Mouse (Mus musculus) cerebellum, adult 2 months (tissue): ENCODE measurements at regions not wholly inside any gene's neighbourhood (a gene's known extent, or its start where the extent isn't known, plus 50 kb on each side); places are given as distances from the start of the nearest gene placed in this dataset.
A peak's percentile ranks its signal among the peaks of the same experiment; 100 is the strongest.

ENCODE experiments used
- DNase-seq, 2 experiments: peaks; one replicate each; pipeline ENCODE4 v3.0.0; 2021
- H3K27ac ChIP-seq: fragments of 200-500 bp; 2 replicates; pipeline ENCODE4 v1.5.1; 2012; ENCODE audit warnings: low read length, control low read depth, inconsistent platforms; ENCODE audit not compliant: insufficient read depth
- H3K27me3 ChIP-seq: fragments of 200-500 bp; 2 replicates; pipeline ENCODE4 v1.6.1; 2012; ENCODE audit warnings: inconsistent platforms, mild to moderate bottlenecking, low read length, moderate library complexity; ENCODE audit not compliant: control insufficient read depth, insufficient read depth
- H3K4me1 ChIP-seq: fragments of 200-500 bp; 2 replicates; pipeline ENCODE4 v1.6.1; 2011; ENCODE audit warnings: low read length; ENCODE audit not compliant: control insufficient read depth, insufficient read depth
- H3K4me3 ChIP-seq: fragments of 200-500 bp; replicated peaks from 2 replicates; pipeline ENCODE3; 2011; ENCODE audit warnings: mild to moderate bottlenecking, low read depth, low read length, control low read depth; ENCODE audit not compliant: insufficient read depth
- CTCF ChIP-seq: fragments of 200-500 bp; IDR thresholded peaks from 2 replicates; pipeline ENCODE4 v1.5.1; 2011; ENCODE audit warnings: low read depth, mild to moderate bottlenecking, control low read depth, low read length, moderate library complexity, borderline replicate concordance; ENCODE audit not compliant: insufficient read depth
- POLR2A ChIP-seq: fragments of 200-500 bp; IDR thresholded peaks from 2 replicates; pipeline ENCODE4 v1.6.1; 2011; ENCODE audit warnings: low read length, control low read depth, borderline replicate concordance; ENCODE audit not compliant: insufficient read depth
- WGBS: fragments of 180-500 bp; shearing (Covaris S2); methylation state at CpG from one replicate; pipeline ENCODE4 v1.1.7; 2018; 5-methylcytosine and 5-hydroxymethylcytosine counted together

DNA sequence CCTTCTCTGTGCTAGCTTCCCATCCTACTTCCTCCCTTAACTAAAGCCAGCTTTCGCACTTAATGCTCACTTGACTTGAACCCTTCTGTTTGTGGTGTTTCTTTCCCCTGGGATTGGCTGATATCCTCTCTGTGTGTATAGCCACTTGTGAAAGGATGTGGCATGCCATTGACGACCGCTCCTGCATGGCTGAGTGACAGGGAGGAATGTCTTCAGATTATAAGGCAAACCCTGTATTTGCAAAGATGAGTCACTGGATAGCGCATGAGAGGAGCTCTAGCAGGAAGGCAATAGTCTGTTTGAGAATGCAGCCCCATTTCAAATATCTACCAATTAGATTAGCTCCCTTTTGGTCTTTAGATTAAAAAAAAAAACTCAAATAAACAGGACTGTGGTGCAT lies 243.3 kb downstream of the Igsf11 start:
- 87% methylated on average over 4 of the region's 4 CpGs for whole genome bisulfite sequencing
- no peaks in the 10 kb centered on the region for H3K27me3 ChIP-seq
- TF ChIP-seq POLR2A: no peak
- no peak for TF ChIP-seq CTCF

DNA sequence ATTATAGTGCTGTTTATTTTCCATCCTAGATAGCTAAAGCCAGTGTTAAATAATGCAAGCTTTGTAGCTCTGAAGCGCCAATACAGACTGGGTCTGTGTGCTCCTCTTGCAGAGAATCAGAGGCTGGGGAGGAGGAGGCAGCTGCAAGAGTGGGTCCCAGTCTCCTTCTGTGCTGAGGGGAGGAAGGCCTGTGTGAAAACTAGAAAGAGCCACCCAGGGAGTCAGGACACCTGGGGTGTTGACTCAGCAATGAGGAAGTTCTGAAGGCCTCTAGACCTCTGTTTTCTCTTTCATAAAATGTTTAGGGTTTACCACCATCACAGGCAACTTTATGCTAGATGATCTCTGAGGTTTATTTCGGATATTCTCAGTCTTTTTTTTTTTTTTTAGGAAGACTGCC lies 254.7 kb downstream of the Igsf11 start:
- no peak for DNase-seq
- Histone ChIP-seq H3K27ac (no peak overlapping the region), H3K27me3 (no peaks in the 10 kb centered on the region), H3K4me1 (no peaks in the 10 kb centered on the region), H3K4me3 (no peak overlapping the region)
- TF ChIP-seq POLR2A (no peak), CTCF (no peak)
- WGBS: 80% methylated on average over 2 of the region's 2 CpGs

More for the DNA sequence above, 243.3 kb downstream of the Igsf11 start:
- Histone ChIP-seq H3K27ac (no peak overlapping the region), H3K4me3 (no peak overlapping the region), H3K4me1 (peaks cover 3% of the 10 kb centered on the region; the same call in 1 of the 2 replicates)
- no peak for DNase-seq

- H3K27ac ChIP-seq: no peak overlapping the region
- H3K4me3 ChIP-seq: no peak overlapping the region
- no peaks in the 10 kb centered on the region for H3K27me3 ChIP-seq
- H3K4me1 ChIP-seq: no peaks in the 10 kb centered on the region
- WGBS: 64% methylated on average over 9 of the region's 9 CpGs
- no peak for DNase-seq
- TF ChIP-seq CTCF (no peak), POLR2A (no peak)
Measured at GRCm38 (mm10) chr16:39151325-39152318, 259.2 kb downstream of the Igsf11 start.

- Histone ChIP-seq H3K4me3 (no peak overlapping the region), H3K4me1 (no peaks in the 10 kb centered on the region), H3K27ac (no peak overlapping the region), H3K27me3 (no peaks in the 10 kb centered on the region)
- TF ChIP-seq CTCF (no peak), POLR2A (no peak)
- no peak for DNase-seq
- WGBS: 61% methylated on average over 3 of the region's 3 CpGs
Measured at GRCm38 (mm10) chr16:39158893-39159292, 266.4 kb downstream of the Igsf11 start.

DNA sequence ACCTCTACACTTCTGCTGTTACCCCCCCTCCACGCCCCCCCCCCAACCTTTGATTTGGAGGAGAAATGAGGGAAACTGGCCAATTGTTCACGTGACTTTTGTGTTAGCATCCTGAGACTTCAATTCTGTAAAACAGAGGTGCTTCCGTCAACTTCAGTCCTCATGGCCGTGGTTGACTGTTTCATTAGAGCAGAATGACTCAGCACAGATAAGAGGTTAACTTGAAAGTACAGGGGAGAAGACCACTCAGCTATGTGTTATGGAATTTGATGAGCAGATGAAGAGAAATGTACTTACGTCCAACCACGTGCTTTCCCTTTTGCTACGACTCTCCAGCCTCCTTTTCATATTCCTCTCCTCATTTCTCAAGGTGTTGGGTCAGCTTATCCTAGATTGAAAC lies 267.3 kb downstream of the Igsf11 start:
- H3K4me3 ChIP-seq: no peak overlapping the region
- TF ChIP-seq CTCF (no peak), POLR2A (no peak)
- no peaks in the 10 kb centered on the region for H3K4me1 ChIP-seq
- DNase-seq: no peak
- WGBS: 81% methylated on average over 7 of the region's 7 CpGs
- no peak overlapping the region for H3K27ac ChIP-seq
- no peaks in the 10 kb centered on the region for H3K27me3 ChIP-seq

DNA sequence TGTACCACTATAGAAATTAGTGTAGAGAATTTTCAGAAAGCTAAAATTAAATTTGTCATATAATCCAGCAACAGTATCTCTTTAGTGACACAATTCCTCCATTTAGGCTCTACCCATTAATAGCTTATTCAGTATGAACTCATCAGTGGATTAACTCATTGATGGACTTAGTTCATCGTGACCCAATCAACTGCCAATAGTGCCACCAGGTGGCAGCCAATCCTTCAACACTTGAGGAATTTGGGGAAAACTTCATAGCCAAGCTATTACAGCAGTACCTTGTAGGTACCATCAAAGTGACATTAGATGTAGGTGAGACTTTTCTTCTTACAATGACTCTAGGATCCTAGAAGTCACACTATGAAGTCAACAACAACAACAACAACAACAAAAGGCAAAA lies 270.2 kb downstream of the Igsf11 start:
- DNase-seq: no peak
- TF ChIP-seq CTCF: no peak
- TF ChIP-seq POLR2A: no peak
- 32% methylated on average over 1 of the region's 1 CpGs for WGBS

GRCm38 (mm10) chr16:39191861-39192260 lies 299.4 kb downstream of the Igsf11 start:
- Histone ChIP-seq H3K4me1 (peaks cover 6% of the 10 kb centered on the region), H3K27me3 (no peaks in the 10 kb centered on the region), H3K4me3 (no peak overlapping the region), H3K27ac (no peak overlapping the region)
- peak in 1 of 2 experiments; percentile 40 for DNase-seq
- TF ChIP-seq CTCF: no peak
- TF ChIP-seq POLR2A: no peak
- 67% methylated on average over 4 of the region's 4 CpGs for WGBS

More for the DNA sequence above, 270.2 kb downstream of the Igsf11 start:
- H3K4me3 ChIP-seq: no peak overlapping the region
- no peak overlapping the region for H3K27ac ChIP-seq
- H3K4me1 ChIP-seq: no peaks in the 10 kb centered on the region
- no peaks in the 10 kb centered on the region for H3K27me3 ChIP-seq

DNA sequence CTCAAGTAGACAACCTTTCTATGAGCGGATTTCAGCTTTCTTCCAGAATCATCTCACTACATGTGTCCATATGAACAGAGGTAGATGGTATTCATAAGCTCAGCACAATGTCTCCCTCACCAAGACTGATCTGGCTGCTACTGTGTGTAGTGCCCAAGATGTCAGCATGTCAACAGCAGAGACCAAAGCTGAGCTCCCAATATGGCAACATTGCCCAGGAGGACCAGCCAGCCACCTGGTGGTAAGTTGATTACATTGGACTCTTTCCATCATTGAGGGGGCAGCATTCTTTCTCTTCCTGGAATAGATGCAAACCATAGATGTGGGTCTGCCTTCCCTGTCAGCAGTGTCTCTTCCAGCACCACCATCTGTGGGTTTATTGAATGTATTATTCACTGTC lies 303.0 kb downstream of the Igsf11 start:
- DNase-seq: peak; percentile 21 to 73
- H3K4me1 ChIP-seq: peaks cover 6% of the 10 kb centered on the region

More for the DNA sequence above, 303.0 kb downstream of the Igsf11 start:
- 33% methylated on average over 1 of the region's 1 CpGs for WGBS
- no peak for TF ChIP-seq POLR2A
- TF ChIP-seq CTCF: no peak
- H3K4me3 ChIP-seq: no peak overlapping the region
- H3K27me3 ChIP-seq: no peaks in the 10 kb centered on the region
- H3K27ac ChIP-seq: no peak overlapping the region
